Mouse (Mus musculus) granulocyte monocyte progenitor cell, adult 5-6 weeks (primary cell): Measurements from ENCODE around the gene Olfr455. TPM values are rescaled to one million over a fixed set of nuclear protein-coding genes. Genes with fewer than 3 reads are reported as not detected.

Source experiments
- ATAC-seq: replicated peaks from 2 replicates; pipeline ENCODE4 v1.8.0; 2016; ENCODE audit warnings: mild to moderate bottlenecking, moderate TSS enrichment, inconsistent platforms; ENCODE audit not compliant: poor library complexity, severe bottlenecking
- total RNA-seq, 2 experiments: library from RNA; stranded (forward) in 1 of 2; stranded (reverse) in 1 of 2; fragments of 200-712, 200-1000 nt in 1 of 2; fragments of >200 nt in 1 of 2; fragmentation: Nextera tagmentation in 1 of 2; gene quantifications; 2 replicates each; pipeline ENCODE4 v1.2.3; 2014 to 2017

The Olfr455 gene
- total RNA-seq, 2 experiments from 2014 or later: not detected

GRCm38 (mm10) chr6:42503478-42503877, 43.9 kb downstream of the Olfr455 start:
- no peak for ATAC-seq

- ATAC-seq: no peak
Measured at GRCm38 (mm10) chr6:42489731-42490130, 57.7 kb downstream of the Olfr455 start.

GRCm38 (mm10) chr6:42487114-42487513, 60.3 kb downstream of the Olfr455 start, which contains the start of gene Olfr456:
Olfr456 (minus strand) TSS chr6:42487214.
- ATAC-seq: no peak

Other genes with a start within 250 kb of the Olfr455 start
- not detected in 2 replicates for gene Fam131b, start 222.9 kb downstream of the Olfr455 start, total RNA-seq (2014; fragmentation: Nextera tagmentation)
- not detected in 2 replicates for gene Fam131b, start 222.9 kb downstream of the Olfr455 start, total RNA-seq (2017)
- 116 and 131 TPM in 2 replicates for gene Zyx, start 198.0 kb downstream of the Olfr455 start, total RNA-seq (2014; fragmentation: Nextera tagmentation)
- 17.6 and 17.8 TPM in 2 replicates for gene Zyx, start 198.0 kb downstream of the Olfr455 start, total RNA-seq (2017)
- 0.56 and 0.86 TPM in 2 replicates for gene Epha1, start 174.3 kb downstream of the Olfr455 start, total RNA-seq (2014; fragmentation: Nextera tagmentation)
- gene Epha1, start 174.3 kb downstream of the Olfr455 start, total RNA-seq (2017): 0.04 TPM in 1 of 2 replicates, not detected in the other
- 1.6 TPM in 1 of 2 replicates, not detected in the other for gene Tas2r143, start 147.3 kb downstream of the Olfr455 start, total RNA-seq (2014; fragmentation: Nextera tagmentation)
- not detected in 2 replicates for gene Tas2r143, start 147.3 kb downstream of the Olfr455 start, total RNA-seq (2017)
- gene Tas2r135, start 142.2 kb downstream of the Olfr455 start, total RNA-seq (2014; fragmentation: Nextera tagmentation): not detected in 2 replicates
- gene Tas2r135, start 142.2 kb downstream of the Olfr455 start, total RNA-seq (2017): not detected in 2 replicates
- not detected in 2 replicates for gene Tas2r126, start 113.1 kb downstream of the Olfr455 start, total RNA-seq (2014; fragmentation: Nextera tagmentation)
- not detected in 2 replicates for gene Tas2r126, start 113.1 kb downstream of the Olfr455 start, total RNA-seq (2017)
- gene Olfr458, start 82.4 kb downstream of the Olfr455 start, total RNA-seq (2014; fragmentation: Nextera tagmentation): not detected in 2 replicates
- gene Olfr458, start 82.4 kb downstream of the Olfr455 start, total RNA-seq (2017): not detected in 2 replicates
- gene Olfr457, start 71.3 kb downstream of the Olfr455 start, total RNA-seq (2014; fragmentation: Nextera tagmentation): not detected in 2 replicates
- not detected in 2 replicates for gene Olfr457, start 71.3 kb downstream of the Olfr455 start, total RNA-seq (2017)
- gene Olfr456, start 60.4 kb downstream of the Olfr455 start, total RNA-seq (2014; fragmentation: Nextera tagmentation): not detected in 2 replicates
- not detected in 2 replicates for gene Olfr456, start 60.4 kb downstream of the Olfr455 start, total RNA-seq (2017)
- not detected in 2 replicates for gene Tcaf3, start 50.1 kb upstream of the Olfr455 start, total RNA-seq (2014; fragmentation: Nextera tagmentation)
- gene Tcaf3, start 50.1 kb upstream of the Olfr455 start, total RNA-seq (2017): not detected in 2 replicates
- gene Tcaf2, start 97.7 kb upstream of the Olfr455 start, total RNA-seq (2014; fragmentation: Nextera tagmentation): not detected in 2 replicates
- gene Tcaf2, start 97.7 kb upstream of the Olfr455 start, total RNA-seq (2017): 0.22 TPM in 1 of 2 replicates, not detected in the other
- 0.47 TPM in 1 of 2 replicates, not detected in the other for gene Tcaf1, start 162.5 kb upstream of the Olfr455 start, total RNA-seq (2014; fragmentation: Nextera tagmentation)
- 0.13 and 0.46 TPM in 2 replicates for gene Tcaf1, start 162.5 kb upstream of the Olfr455 start, total RNA-seq (2017)
- gene Olfr453, start 191.8 kb upstream of the Olfr455 start, total RNA-seq (2014; fragmentation: Nextera tagmentation): not detected in 2 replicates
- gene Olfr453, start 191.8 kb upstream of the Olfr455 start, total RNA-seq (2017): not detected in 2 replicates
- gene Olfr38, start 208.8 kb upstream of the Olfr455 start, total RNA-seq (2014; fragmentation: Nextera tagmentation): not detected in 2 replicates
- gene Olfr38, start 208.8 kb upstream of the Olfr455 start, total RNA-seq (2017): not detected in 2 replicates
- not detected in 2 replicates for gene Olfr452, start 237.5 kb upstream of the Olfr455 start, total RNA-seq (2014; fragmentation: Nextera tagmentation)
- not detected in 2 replicates for gene Olfr452, start 237.5 kb upstream of the Olfr455 start, total RNA-seq (2017)